Mouse (Mus musculus) heart, embryonic 11.5 days (tissue): ENCODE data around the gene Pitx3. TPM values are rescaled to one million over a fixed set of nuclear protein-coding genes. Genes with fewer than 3 reads are reported as not detected.

Experiments
- ATAC-seq: fragments of 200-750 bp; cut with Nextera tagmentation; replicated peaks from 2 replicates; pipeline ENCODE4 v1.8.0; 2017; ENCODE audit warnings: moderate library complexity; ENCODE audit not compliant: insufficient number of reproducible peaks, low FRiP score, low TSS enrichment
- H3K27ac ChIP-seq: fragments of 300-500 bp; sonication (generic); 2 replicates; pipeline ENCODE4 v1.5.1; 2014; ENCODE audit warnings: mild to moderate bottlenecking, low read depth, low read length
- H3K27me3 ChIP-seq: fragments of 300-500 bp; sonication (generic); 2 replicates; pipeline ENCODE4 v1.6.1; 2014; ENCODE audit warnings: mild to moderate bottlenecking, low read length, mixed read lengths; ENCODE audit not compliant: control insufficient read depth, insufficient read depth
- H3K36me3 ChIP-seq: fragments of 300-500 bp; sonication (generic); 2 replicates; pipeline ENCODE4 v1.6.1; 2014; ENCODE audit warnings: mild to moderate bottlenecking, low read length, moderate library complexity, mixed read lengths; ENCODE audit not compliant: control insufficient read depth, insufficient read depth
- H3K4me1 ChIP-seq: fragments of 300-500 bp; sonication (generic); 2 replicates; pipeline ENCODE4 v1.6.1; 2014; ENCODE audit warnings: low read length; ENCODE audit not compliant: control insufficient read depth, insufficient read depth
- H3K4me2 ChIP-seq: fragments of 300-500 bp; sonication (generic); 2 replicates; pipeline ENCODE4 v1.6.1; 2014; ENCODE audit warnings: mild to moderate bottlenecking, moderate library complexity
- H3K4me3 ChIP-seq: fragments of 300-500 bp; sonication (generic); 2 replicates; pipeline ENCODE4 v1.5.1; 2014; ENCODE audit warnings: low read depth, low read length
- H3K9ac ChIP-seq: fragments of 300-500 bp; sonication (generic); 2 replicates; pipeline ENCODE4 v1.6.1; 2014; ENCODE audit warnings: mild to moderate bottlenecking, low read depth, low read length, moderate library complexity
- H3K9me3 ChIP-seq: fragments of 300-500 bp; sonication (generic); replicated peaks from 2 replicates; pipeline ENCODE4 v1.6.1; 2016; ENCODE audit warnings: low read length; ENCODE audit not compliant: control insufficient read depth
- WGBS: fragments of 180-500 bp; shearing (Covaris S2); extraction: QIAGEN DNeasy Blood & Tissue Kit; methylation state at CpG from one replicate; pipeline ENCODE4 v1.1.7; 2014; ENCODE audit not compliant: insufficient replicate concordance; 5-methylcytosine and 5-hydroxymethylcytosine counted together
- polyA plus RNA-seq: library from polyadenylated mRNA; unstranded; fragments of >200 nt; fragmentation: Nextera tagmentation; extraction: Ambion mirVana; gene quantifications from 2 replicates; pipeline ENCODE4 v1.2.1, GENCODE M21; 2014

Pitx3 gene
- polyA plus RNA-seq = 0.26 TPM in 1 of 2 replicates, not detected in the other

DNA sequence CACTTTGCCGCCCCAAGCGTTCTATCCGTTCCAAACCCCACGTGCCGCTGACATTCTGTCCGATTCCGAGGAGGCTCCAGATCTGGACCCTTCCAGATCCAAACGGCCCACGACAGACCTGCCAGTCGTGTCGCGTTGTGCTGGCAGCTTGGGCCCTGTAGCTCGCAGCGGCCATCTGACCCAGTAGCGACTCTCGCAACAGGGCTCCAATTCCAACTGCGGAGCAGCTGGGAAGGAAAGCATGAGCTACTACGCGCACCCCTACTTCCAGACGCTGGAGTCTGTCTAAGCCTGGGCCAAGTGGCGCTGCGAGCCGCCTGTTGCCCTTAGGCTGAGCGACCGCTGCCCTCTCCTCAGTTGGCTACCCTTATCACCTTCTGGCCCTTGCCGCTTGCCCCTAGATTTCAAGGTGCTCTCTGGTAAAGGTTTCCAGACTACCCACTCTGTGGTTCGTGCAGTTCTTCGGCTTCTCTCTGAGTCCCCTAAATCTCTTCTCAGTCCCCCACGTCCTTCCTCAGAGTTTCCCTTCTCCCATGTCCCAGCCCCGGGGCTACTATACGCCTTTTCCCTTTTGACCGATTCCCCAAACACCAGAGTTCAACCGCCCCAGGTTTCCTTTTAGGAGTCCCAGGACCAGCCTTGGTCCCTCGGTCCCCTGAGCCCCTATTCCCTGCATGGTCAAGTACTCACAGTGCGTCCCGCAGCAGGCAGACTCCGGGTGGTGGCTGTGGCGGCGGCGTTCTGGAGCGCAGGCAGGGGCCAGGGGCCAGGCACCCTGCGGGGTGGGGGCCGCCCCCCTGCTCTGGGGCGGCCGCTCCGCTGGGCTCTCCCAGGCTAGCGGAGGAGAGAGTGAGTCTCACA lies at the start of gene Pitx3:
TSS of gene Pitx3 (minus strand) at position 816 of the 861 bp plus-strand sequence.
- no peak for ATAC-seq
- H3K4me3 ChIP-seq = peak within 1 kb of the TSS; percentile 64
- no peaks in the 10 kb centered on the region for H3K9me3 ChIP-seq
- under 1% methylated on average over 46 of the region's 47 CpGs for WGBS
- H3K9ac ChIP-seq = peak within 1 kb of the TSS; percentile 1; the same call in 1 of the 2 replicates
- H3K36me3 ChIP-seq = no peaks in the 10 kb centered on the region
- H3K4me1 ChIP-seq = peaks cover 8% of the 10 kb centered on the region
- peaks cover 64% of the 10 kb centered on the region for H3K27me3 ChIP-seq
- no peak within 1 kb of the TSS for H3K27ac ChIP-seq
- peak within 1 kb of the TSS; percentile 100 for H3K4me2 ChIP-seq

DNA sequence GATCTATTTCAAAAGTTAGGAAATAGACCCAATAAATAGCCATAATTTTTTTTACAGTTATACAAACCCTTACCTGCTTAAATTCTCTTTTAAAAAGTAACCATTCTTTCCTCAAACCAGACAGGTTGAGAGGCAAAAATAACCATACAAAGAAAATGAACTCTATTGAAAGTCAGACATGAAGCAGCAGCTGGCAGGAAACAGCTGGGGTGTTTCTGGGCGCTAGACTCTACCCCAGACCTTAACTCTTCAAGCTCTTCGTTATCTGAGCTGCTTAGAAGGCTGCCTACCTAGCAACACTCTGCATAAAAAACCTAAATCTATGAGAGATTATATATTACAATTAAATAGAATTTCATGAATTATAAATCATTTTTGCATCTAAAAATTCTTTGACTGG lies 39.1 kb upstream of the Pitx3 start:
- H3K4me2 ChIP-seq = no peak overlapping the region
- no peak for ATAC-seq
- no peaks in the 10 kb centered on the region for H3K9me3 ChIP-seq
- H3K4me3 ChIP-seq = no peak overlapping the region
- 58% methylated on average over 2 of the region's 2 CpGs for WGBS
- peaks cover 16% of the 10 kb centered on the region for H3K4me1 ChIP-seq
- no peaks in the 10 kb centered on the region for H3K27me3 ChIP-seq
- H3K9ac ChIP-seq = no peak overlapping the region
- no peak overlapping the region for H3K27ac ChIP-seq
- 0 out of 2 replicates have a peak, but pooled peaks cover 3% of the 10 kb centered on the region for H3K36me3 ChIP-seq

DNA sequence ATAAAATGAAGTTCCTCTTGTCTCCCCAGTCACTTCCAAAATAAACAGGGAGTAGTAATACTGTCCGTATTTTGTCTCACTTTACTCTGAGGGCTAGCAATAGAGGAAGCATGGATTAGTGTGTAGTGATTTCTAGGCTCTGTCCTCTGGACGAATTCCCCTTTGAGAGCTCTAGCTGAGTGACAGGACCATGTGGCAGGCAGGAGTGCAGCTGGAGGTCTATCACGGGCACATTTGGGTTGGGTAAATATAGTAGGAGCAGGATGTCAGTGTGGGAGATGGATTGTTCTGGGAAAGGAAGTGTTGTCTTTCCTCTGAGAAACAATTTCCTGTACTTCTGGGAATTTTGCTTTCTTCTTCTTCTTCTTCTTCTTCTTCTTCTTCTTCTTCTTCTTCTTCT lies 38.5 kb upstream of the Pitx3 start:
- H3K36me3 ChIP-seq = 0 out of 2 replicates have a peak, but pooled peaks cover 3% of the 10 kb centered on the region
- H3K27me3 ChIP-seq = no peaks in the 10 kb centered on the region
- peak overlapping the region; percentile 28; the same call in 1 of the 2 replicates for H3K9ac ChIP-seq
- H3K9me3 ChIP-seq = no peaks in the 10 kb centered on the region
- no peak overlapping the region; the same call in 1 of the 2 replicates for H3K4me3 ChIP-seq
- H3K4me2 ChIP-seq = peak overlapping the region; percentile 47
- peaks cover 13% of the 10 kb centered on the region for H3K4me1 ChIP-seq
- H3K27ac ChIP-seq = peak overlapping the region; percentile 54
- no peak for ATAC-seq
- WGBS = 17% methylated on average over 3 of the region's 3 CpGs

DNA sequence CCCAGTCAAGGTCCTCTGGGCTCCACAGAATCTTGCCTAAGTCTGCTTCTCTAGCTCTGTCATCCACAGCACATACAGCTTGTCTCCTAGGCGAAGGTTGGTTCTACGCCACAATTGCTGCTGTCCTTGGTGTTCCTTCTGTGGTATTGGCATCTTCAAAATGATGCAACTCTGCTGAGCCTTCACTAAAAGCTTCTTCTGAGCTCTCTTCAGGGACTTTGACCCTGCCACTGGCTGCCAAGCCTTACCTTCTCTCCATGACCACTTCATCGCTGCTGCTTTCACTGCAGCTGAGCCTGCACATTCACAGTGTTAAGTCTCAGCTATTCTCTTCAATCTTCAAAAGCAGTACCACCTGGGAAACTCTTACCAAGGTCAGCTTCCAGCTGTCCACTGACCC lies 34.1 kb upstream of the Pitx3 start:
- H3K36me3 ChIP-seq = 0 out of 2 replicates have a peak, but pooled peaks cover 3% of the 10 kb centered on the region
- 88% methylated on average over 3 of the region's 3 CpGs for WGBS
- H3K27ac ChIP-seq = no peak overlapping the region
- H3K4me1 ChIP-seq = peaks cover 10% of the 10 kb centered on the region
- no peak overlapping the region for H3K4me3 ChIP-seq
- no peaks in the 10 kb centered on the region for H3K27me3 ChIP-seq
- H3K9ac ChIP-seq = no peak overlapping the region
- ATAC-seq = no peak
- no peaks in the 10 kb centered on the region for H3K9me3 ChIP-seq
- H3K4me2 ChIP-seq = no peak overlapping the region

DNA sequence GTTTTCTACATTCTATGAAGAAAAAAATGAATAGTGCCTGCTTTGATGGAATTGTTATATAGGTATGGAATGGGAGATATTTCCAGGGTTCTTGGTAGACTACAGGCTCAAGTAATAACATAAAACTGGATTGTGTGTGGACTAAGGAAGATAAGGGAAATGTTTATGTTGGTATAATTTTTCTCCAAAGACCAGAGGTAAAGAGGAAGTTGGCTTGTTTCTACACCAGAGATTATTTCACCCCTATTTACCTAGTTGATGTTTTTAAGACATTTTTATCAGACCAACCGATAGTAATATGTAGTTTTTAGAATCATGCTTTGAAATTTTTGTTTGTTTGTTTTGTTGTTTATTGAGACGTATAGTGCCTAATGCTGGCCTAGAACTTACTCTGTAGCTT lies 32.1 kb upstream of the Pitx3 start:
- no peaks in the 10 kb centered on the region for H3K9me3 ChIP-seq
- WGBS = 86% methylated on average over 2 of the region's 2 CpGs
- H3K4me3 ChIP-seq = no peak overlapping the region
- no peaks in the 10 kb centered on the region for H3K4me1 ChIP-seq
- no peak overlapping the region for H3K9ac ChIP-seq
- H3K36me3 ChIP-seq = 0 out of 2 replicates have a peak, but pooled peaks cover 3% of the 10 kb centered on the region
- H3K4me2 ChIP-seq = no peak overlapping the region
- H3K27me3 ChIP-seq = no peaks in the 10 kb centered on the region
- H3K27ac ChIP-seq = no peak overlapping the region
- no peak for ATAC-seq

DNA sequence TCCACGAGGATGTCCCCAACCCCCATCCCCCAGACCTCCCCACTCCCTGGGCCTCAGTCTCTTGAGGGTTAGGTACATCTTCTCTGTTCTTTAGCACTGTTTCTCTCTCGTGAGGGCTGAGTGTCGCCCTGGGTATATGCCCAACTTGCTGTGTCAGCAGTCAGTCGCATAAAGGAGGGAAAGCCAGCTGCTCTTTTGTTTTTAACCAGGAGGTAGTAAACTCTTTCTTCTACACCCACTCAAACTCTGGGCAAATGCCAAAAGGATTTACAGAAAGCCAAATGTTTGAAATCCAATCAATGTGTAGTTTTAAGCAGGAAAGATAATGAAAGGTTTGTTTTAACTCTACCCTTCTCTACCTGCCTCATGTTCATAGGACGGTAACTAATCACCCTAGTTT lies 28.9 kb upstream of the Pitx3 start:
- H3K27me3 ChIP-seq = no peaks in the 10 kb centered on the region
- no peak overlapping the region for H3K9ac ChIP-seq
- peaks cover 2% of the 10 kb centered on the region; the same call in 1 of the 2 replicates for H3K36me3 ChIP-seq
- no peak overlapping the region for H3K27ac ChIP-seq
- H3K4me3 ChIP-seq = no peak overlapping the region
- no peak overlapping the region for H3K4me2 ChIP-seq
- H3K4me1 ChIP-seq = no peaks in the 10 kb centered on the region
- no peak for ATAC-seq
- no peaks in the 10 kb centered on the region for H3K9me3 ChIP-seq
- WGBS = 65% methylated on average over 5 of the region's 5 CpGs

DNA sequence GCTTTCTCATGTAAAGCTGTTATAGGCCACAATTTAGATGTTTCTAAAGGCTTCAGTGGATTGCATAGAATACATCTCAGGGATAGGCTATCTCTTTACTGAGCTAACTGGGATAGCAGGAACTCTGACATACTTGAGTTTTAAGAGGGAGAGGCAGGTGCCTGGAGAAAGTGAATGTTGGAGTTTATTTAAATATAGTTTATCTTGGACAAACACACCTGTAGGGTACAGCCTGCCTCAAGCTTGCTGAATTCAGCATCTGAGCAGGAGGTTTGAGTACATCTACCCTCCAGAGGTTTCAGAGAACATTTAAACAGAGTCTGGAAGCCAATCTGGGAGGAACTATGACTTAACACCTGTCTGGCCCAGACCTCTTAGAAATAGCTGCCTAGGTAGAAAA lies 27.0 kb upstream of the Pitx3 start:
- H3K27me3 ChIP-seq = no peaks in the 10 kb centered on the region
- no peak overlapping the region for H3K27ac ChIP-seq
- H3K4me3 ChIP-seq = no peak overlapping the region
- ATAC-seq = no peak
- peaks cover 5% of the 10 kb centered on the region; the same call in 1 of the 2 replicates for H3K36me3 ChIP-seq
- no peak overlapping the region for H3K4me2 ChIP-seq
- no peak overlapping the region for H3K9ac ChIP-seq
- H3K4me1 ChIP-seq = no peaks in the 10 kb centered on the region
- H3K9me3 ChIP-seq = no peaks in the 10 kb centered on the region

DNA sequence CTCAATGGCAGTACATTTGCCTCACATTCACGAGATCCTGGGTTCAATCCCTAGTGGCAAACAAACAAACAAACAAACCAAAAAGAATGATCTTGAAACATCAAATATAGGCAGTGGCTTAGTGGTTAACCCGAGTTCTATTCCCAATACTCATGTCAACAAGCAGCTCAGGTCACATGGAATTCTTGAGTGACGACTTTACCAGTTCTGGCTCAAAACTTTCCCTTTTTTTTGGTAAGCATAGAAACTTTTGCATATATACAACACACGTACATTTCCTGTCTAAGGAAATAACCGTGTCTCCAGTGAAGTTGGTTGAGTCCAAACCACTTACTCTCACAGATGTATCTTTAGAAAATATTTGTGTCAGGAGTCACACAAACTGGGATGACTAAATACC lies 24.4 kb upstream of the Pitx3 start:
- H3K4me2 ChIP-seq = no peak overlapping the region
- H3K9me3 ChIP-seq = no peaks in the 10 kb centered on the region
- WGBS = 77% methylated on average over 5 of the region's 5 CpGs
- no peak overlapping the region for H3K4me3 ChIP-seq
- no peak for ATAC-seq
- peaks cover 5% of the 10 kb centered on the region; the same call in 1 of the 2 replicates for H3K36me3 ChIP-seq
- H3K9ac ChIP-seq = no peak overlapping the region
- H3K4me1 ChIP-seq = no peaks in the 10 kb centered on the region
- no peak overlapping the region for H3K27ac ChIP-seq
- no peaks in the 10 kb centered on the region for H3K27me3 ChIP-seq
